Mouse (Mus musculus): Measurements from ENCODE around the gene Olfr71.

The Olfr71 gene

DNA sequence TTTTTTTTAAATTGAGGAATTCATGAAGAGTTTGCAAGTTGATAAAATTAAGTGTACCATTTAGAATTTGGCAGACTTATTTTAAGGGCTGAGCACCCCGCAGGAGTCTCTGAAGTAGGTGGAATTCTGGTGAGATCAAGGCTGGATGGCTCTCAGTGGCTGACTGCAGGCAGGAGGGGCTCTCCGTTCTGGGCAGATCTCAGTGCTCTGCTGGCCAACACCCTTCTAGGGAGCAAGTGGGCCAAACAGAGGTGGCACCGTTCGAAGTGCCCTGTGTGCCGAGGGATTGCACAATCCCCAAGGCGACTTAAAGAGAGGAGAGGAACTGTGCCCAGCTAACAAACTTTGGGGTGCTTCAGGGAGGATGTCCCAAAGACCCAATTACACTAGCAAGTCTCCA, at the start of gene Olfr71:
Gene Olfr71 (minus strand): TSS at position 387 of the 400 bp plus-strand sequence.
- no peak for DNase-seq (ENCODE audit: low read depth, low spot score)

- DNase-seq (ENCODE audit: low read depth, low spot score) = no peak
Measured at GRCm38 (mm10) chr4:43757213-43757612, 47.2 kb upstream of the Olfr71 start.

DNA sequence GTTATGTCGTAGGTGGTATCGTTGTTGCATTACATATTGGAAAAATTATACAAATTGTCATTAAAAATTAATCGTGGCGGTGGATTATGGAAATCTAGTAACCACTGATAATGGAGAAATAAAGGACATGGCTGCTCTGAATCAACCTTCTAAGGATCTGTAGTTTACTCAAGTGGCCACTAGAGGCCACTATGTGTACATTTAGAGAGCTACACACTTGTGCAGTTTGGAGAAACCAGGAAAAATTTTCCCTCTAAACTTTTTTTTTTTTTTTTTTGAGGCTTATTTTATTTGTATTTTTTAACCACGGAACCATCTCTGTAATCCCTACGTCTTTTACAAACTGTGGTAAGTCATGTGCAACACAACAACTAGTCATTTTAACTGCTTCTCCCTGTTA, 35.1 kb upstream of the Olfr71 start:
- peak; percentile 57 for DNase-seq (ENCODE audit: low read depth, low spot score)

- no peak for DNase-seq (ENCODE audit: low read depth, low spot score)
Measured at GRCm38 (mm10) chr4:43743099-43743498, 33.0 kb upstream of the Olfr71 start.

- peak; percentile 52 for DNase-seq (ENCODE audit: low read depth, low spot score)
Measured at GRCm38 (mm10) chr4:43742637-43743036, 32.6 kb upstream of the Olfr71 start.

DNA sequence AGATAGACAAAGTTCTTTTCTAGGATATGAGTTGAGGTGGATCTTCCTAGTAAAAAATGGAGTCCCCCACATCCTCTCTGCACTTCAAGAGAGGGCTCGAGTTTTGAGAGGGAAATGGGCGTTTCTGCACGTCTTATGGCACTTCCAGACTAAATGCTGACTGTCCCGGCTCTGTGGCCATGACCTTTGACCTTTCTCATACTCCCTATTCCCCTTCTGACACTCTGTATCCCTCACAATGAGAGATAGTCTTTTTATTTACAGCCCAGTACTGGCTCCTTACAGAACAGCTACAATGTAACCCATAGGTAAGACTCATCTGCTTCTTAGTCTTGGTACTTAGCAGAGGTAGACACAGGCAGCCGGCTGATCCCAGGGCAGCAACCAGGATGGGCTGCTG, 31.5 kb upstream of the Olfr71 start:
- DNase-seq (ENCODE audit: low read depth, low spot score) = peak; percentile 83

DNA sequence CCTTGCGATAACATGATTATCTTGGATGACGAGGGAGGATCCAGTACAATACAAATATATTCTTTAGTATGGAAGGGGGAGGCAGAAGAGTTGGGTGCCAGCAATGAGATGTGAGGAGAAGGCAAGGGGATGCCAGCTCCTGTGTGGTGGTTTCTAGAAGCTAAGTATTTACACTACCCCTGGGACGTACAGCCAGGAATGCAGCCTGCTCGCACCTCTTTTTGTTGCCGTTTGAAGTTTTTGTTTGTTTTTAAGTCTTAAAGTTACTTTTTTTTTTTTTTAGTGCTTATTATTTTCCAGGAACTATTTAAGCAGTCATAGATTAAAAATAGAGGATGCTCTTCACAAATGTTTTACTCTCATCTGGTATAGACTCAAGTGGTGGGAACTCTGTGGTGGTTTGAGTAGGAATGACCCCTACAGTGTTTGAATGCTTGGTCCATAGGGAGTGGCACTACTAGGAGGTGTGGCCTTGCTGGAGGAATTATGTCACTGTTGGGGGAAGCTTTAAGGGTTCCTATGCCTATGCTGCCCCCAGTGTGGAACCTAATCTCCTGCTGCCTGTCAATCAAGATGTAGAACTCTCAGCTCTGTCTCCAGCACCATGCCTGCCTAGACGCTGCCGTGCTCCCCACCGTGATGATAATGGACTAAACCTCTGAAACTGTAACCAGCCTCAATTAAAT, 29.1 kb upstream of the Olfr71 start:
- DNase-seq (ENCODE audit: low read depth, low spot score) = peak; percentile 67

DNA sequence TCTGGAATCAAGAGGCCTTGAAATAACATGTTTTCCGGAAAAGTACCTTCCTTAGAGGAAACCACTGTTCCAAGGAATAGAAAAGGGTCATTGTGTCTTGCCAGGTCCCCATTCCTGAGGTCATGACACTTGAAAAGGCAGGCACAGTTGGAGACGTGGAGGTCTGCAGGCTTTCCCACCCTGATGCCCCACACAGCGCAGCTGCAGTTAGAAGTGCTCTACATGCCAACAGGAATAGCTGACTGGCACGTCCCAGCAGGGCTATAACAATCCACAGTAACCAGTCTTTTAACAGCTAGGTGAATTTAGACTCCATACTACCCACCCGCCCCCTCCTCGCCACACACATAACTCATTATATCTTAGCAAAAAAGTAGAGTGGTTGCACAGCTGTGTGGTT, 27.1 kb upstream of the Olfr71 start:
- DNase-seq (ENCODE audit: low read depth, low spot score) = no peak

GRCm38 (mm10) chr4:43733186-43733585, 23.1 kb upstream of the Olfr71 start:
- no peak for DNase-seq (ENCODE audit: low read depth, low spot score)

DNA sequence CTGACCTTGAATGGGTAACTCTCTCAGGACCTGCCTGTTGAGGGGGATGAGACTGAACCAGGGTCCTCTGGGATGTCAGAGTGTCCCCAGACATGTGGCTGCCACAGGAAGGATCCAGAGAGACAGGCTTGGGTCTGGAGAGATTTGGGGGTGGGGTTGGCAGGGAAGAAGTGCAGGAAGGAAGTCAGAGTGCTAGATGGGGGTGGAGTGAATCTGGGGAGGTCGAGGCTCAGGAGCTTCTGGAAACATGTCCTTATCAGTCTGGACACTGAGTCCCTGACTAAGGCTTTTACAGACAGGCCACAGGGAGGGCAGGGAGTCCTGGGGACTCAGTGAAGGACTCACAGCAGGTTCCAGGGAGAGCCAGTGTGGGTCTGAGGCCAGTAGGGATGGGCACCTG, 22.1 kb upstream of the Olfr71 start:
- DNase-seq (ENCODE audit: low read depth, low spot score) = no peak

- DNase-seq (ENCODE audit: low read depth, low spot score) = peak; percentile 29
Measured at GRCm38 (mm10) chr4:43730750-43731297, 20.8 kb upstream of the Olfr71 start.

DNA sequence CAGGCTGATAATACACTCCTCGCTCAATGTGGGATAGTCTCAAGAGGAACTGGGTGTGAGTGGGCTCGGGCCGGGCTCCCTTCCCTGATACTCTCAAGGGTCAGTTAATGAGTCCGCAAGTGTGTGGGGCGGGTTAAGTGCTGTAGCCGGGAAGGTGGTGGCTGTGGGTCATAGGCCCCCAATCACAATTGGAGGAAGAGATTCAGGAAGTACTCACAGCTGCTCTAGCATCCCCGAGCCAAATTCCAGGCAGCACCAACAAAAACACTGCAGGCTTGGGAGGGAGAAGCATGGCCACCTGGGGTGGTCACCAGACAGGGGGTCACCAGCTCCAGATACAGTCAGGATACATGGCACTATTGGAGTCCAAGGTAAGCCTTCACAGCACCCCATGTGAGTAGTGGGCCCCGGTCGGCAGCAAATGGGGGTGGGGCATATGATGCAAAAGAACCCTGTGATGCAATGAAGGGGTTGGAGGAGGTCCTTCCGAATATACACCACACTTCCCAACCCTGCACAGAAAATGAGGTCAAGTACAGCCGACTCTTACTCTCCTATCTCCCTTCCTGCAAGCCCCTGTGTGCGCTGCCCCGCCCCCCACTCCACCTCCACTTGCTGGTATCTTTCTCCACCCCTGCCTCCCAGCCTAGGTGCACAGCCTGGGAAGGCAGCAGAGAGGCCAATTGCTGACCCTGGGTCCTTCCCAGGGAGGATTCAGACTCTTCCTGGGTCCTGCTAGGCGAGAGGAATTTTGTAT, 19.9 kb upstream of the Olfr71 start, which contains the start of gene Spaar:
Gene Spaar (plus strand): TSS at position 241 of the 757 bp plus-strand sequence.
- no peak for DNase-seq (ENCODE audit: low read depth, low spot score)

GRCm38 (mm10) chr4:43729126-43729525, 19.1 kb upstream of the Olfr71 start:
- DNase-seq (ENCODE audit: low read depth, low spot score) = no peak

- DNase-seq (ENCODE audit: low read depth, low spot score) = no peak
Measured at GRCm38 (mm10) chr4:43728576-43728954, 18.5 kb upstream of the Olfr71 start.

- DNase-seq (ENCODE audit: low read depth, low spot score) = no peak
Measured at GRCm38 (mm10) chr4:43727718-43728575, 17.9 kb upstream of the Olfr71 start.

DNA sequence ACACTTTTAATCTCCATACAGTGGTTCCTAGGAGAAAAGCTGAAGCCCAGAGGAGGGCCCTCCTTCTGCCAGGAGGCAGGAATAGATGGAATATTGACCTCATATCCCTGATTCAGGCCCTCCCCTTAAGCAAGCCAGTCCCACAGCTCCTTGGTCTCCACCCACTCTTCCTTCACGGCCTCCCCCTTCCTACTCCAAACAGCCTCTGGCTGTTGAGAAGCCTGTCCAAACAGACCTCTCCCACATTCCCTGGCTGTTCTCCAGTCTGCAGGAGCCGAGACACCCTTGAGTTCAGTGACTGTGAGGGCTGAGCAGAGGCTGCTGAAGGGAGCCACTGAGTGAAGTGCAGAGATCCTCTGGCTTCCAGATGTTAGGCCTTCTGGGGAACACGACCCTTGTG, 16.9 kb upstream of the Olfr71 start, which contains the start of gene Hrct1:
Gene Hrct1 (plus strand): TSS at position 194 of the 400 bp plus-strand sequence.
- DNase-seq (ENCODE audit: low read depth, low spot score) = no peak

DNA sequence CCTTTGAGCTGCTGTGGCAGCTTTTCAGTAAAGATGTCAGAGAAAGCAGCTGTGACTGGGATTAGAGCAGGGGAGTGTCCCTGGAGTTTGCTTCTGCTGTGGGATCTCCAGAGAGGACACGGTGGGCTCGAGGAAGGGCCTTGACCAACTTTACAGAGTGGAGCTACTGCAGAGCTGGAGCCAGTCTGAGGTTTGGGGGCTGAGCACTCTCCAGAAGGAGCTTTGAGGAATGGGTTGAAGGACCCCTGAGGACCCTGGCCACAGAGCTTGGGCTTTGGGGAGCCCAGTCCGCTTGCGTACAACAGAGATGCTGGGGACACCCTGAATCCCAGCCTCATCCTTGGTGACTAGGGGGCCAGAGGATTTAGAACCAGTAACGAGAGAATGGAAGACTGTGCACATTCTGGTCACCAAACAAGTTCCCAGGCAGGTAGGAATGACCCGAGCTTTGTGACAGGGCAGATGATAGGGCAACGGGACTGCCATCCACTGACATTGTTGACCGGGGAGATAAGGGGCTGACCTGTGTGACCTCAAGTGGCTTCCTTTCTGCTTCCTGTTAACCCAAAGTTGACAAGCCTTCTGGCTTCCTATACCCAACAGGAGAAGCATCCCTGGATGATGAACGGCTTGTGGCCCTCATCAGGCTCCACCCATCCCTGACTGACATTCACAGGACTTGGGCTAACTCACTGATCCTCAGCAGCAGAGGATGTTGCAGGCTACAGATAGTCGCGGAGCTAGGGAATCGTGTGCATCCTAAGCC, 16.4 kb upstream of the Olfr71 start:
- no peak for DNase-seq (ENCODE audit: low read depth, low spot score)

GRCm38 (mm10) chr4:43724764-43725163, 14.7 kb upstream of the Olfr71 start:
- DNase-seq (ENCODE audit: low read depth, low spot score) = peak; percentile 61

- no peak for DNase-seq (ENCODE audit: low read depth, low spot score)
Measured at GRCm38 (mm10) chr4:43722191-43722590, 12.1 kb upstream of the Olfr71 start.

DNA sequence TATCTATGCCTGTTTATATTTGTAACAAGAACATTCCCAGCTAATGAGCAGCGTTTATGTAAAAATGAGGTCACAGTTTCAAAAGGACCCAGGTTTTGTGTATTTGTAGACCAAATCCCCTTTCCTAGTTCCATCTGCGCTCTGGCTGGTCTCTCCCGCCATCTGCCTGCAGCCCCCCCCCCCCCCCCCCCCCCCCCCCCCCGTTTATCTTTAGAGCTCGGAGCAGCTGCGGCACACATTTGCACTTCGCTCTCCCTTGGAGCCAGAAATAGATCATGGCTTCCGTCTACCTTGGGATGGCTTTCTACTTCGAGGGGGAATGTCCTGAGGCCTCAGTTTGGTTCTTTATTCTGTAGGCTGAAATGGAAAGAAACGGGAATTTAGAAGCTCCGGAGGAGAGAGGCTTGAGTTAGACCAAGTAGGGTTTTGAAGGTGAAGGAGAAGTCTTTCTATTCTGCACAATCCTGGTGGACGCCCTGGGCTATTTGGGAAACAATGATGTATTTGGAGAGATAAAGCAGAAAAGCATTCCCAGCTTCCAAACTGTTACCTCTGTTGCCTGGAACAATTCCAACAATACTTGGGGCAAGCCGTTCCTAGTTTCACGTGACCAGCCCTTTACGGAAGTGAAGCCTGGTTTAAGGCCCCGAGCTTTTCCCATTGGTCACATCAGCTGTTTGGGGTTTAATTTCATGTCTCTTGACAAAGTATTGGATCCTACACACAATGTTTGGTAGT, 10.6 kb upstream of the Olfr71 start:
- peak; percentile 23 for DNase-seq (ENCODE audit: low read depth, low spot score)

Measured in ES-CJ7 (cell line).